Mouse (Mus musculus) stomach, postnatal 0 days (tissue): ENCODE results near the gene Gm49630. TPM values are rescaled to one million over a fixed set of nuclear protein-coding genes. Genes with fewer than 3 reads are reported as not detected.
"Not testable (repeated sequence)": the region's sequence is repeated elsewhere in the genome, so short reads cannot be mapped to it uniquely, and the experiment has no call there.

Source experiments
- ATAC-seq: fragments of 200-750 bp; cut with Nextera tagmentation; 2 replicates; pipeline ENCODE4 v1.8.0; 2017; ENCODE audit not compliant: low FRiP score, low TSS enrichment
- DNase-seq: peaks from one replicate; pipeline ENCODE4 v3.0.0-alpha.2; 2016; ENCODE audit warnings: low spot score
- H3K27ac ChIP-seq: fragments of 300-500 bp; sonication (generic); replicated peaks from 2 replicates; pipeline ENCODE4 v1.5.1; 2014; ENCODE audit warnings: mild to moderate bottlenecking, control low read depth
- H3K27me3 ChIP-seq: fragments of 300-500 bp; sonication (generic); 2 replicates; pipeline ENCODE4 v1.6.1; 2014; ENCODE audit warnings: low read length; ENCODE audit not compliant: control insufficient read depth, insufficient read depth
- H3K36me3 ChIP-seq: fragments of 300-500 bp; sonication (generic); 2 replicates; pipeline ENCODE4 v1.6.1; 2014; ENCODE audit warnings: low read length, mixed read lengths; ENCODE audit not compliant: control insufficient read depth, insufficient read depth
- H3K4me1 ChIP-seq: fragments of 300-500 bp; sonication (generic); replicated peaks from 2 replicates; pipeline ENCODE4 v1.6.1; 2014; ENCODE audit warnings: antibody characterized with exemption; ENCODE audit not compliant: control insufficient read depth, insufficient read depth
- H3K4me2 ChIP-seq: fragments of 300-500 bp; sonication (generic); replicated peaks from 2 replicates; pipeline ENCODE4 v1.6.1; 2014; ENCODE audit warnings: low read depth, mild to moderate bottlenecking, control low read depth, moderate library complexity
- H3K4me3 ChIP-seq: fragments of 300-500 bp; sonication (generic); 2 replicates; pipeline ENCODE4 v1.5.1; 2014; ENCODE audit warnings: low read depth, low read length, control low read depth
- H3K9ac ChIP-seq: fragments of 300-500 bp; sonication (generic); 2 replicates; pipeline ENCODE4 v1.6.1; 2014; ENCODE audit warnings: mild to moderate bottlenecking, low read length, control low read depth, mixed read lengths
- H3K9me3 ChIP-seq: fragments of 300-500 bp; sonication (generic); 2 replicates; pipeline ENCODE4 v1.6.1; 2016; ENCODE audit warnings: low read length; ENCODE audit not compliant: control insufficient read depth
- WGBS: fragments of 180-500 bp; shearing (Covaris S2); extraction: QIAGEN DNeasy Blood & Tissue Kit; methylation state at CpG from one replicate; pipeline ENCODE4 v1.1.7; 2014; 5-methylcytosine and 5-hydroxymethylcytosine counted together
- polyA plus RNA-seq: library from polyadenylated mRNA; unstranded; fragments of >200 nt; fragmentation: Nextera tagmentation; extraction: Ambion mirVana; gene quantifications from 2 replicates; pipeline ENCODE4 v1.2.1, GENCODE M21; 2015

The Gm49630 gene
- polyA plus RNA-seq, 1 experiment from 2014 or later, result not detected

GRCm38 (mm10) chr17:7352596-7352995 is 19.2 kb downstream of the Gm49630 start, which contains the start of gene Ttll2:
Gene Ttll2, minus strand, starts transcription at chr17:7352696.
- WGBS, result 83% methylated on average over 1 of the region's 1 CpGs
- not testable (repeated sequence) for ATAC-seq

DNA sequence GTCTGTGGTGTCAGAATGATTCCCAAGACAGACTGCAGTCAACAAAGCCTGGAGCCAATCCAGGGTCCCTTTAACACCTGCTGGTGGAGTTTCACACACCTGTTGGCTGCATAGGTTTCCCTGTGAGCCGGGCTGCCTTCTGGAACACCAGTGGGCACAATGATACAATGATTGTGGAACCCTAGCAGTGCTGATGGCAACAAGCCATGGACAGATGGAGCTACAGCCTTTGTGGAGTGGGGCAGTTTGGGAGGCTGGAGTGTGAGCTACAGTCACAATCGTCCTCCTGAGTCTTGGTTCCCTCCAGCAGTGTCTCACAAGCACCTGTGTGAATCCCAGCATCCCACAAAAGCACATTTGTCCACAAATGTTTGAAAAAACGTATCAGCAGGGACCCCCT is 23.0 kb downstream of the Gm49630 start:
- not testable (repeated sequence) for H3K9ac ChIP-seq, DNase-seq, H3K4me1 ChIP-seq, H3K27ac ChIP-seq, H3K9me3 ChIP-seq, H3K4me3 ChIP-seq, ATAC-seq, H3K27me3 ChIP-seq, H3K4me2 ChIP-seq, H3K36me3 ChIP-seq
- WGBS, result 69% methylated on average over 2 of the region's 3 CpGs

More at GRCm38 (mm10) chr17:7352596-7352995, 19.2 kb downstream of the Gm49630 start, which contains the start of gene Ttll2:
- not testable (repeated sequence) for H3K9me3 ChIP-seq, H3K27ac ChIP-seq, H3K9ac ChIP-seq, H3K4me1 ChIP-seq, DNase-seq, H3K27me3 ChIP-seq, H3K36me3 ChIP-seq, H3K4me3 ChIP-seq, H3K4me2 ChIP-seq

GRCm38 (mm10) chr17:7337381-7337780 is 34.4 kb downstream of the Gm49630 start:
- not testable (repeated sequence) for H3K27ac ChIP-seq, DNase-seq, ATAC-seq, H3K9me3 ChIP-seq, H3K36me3 ChIP-seq, H3K4me3 ChIP-seq, H3K4me1 ChIP-seq, H3K27me3 ChIP-seq, H3K4me2 ChIP-seq, H3K9ac ChIP-seq
- 47% methylated on average over 8 of the region's 9 CpGs for WGBS

- H3K9me3 ChIP-seq, H3K27ac ChIP-seq, H3K36me3 ChIP-seq, ATAC-seq, H3K4me3 ChIP-seq, DNase-seq, H3K4me2 ChIP-seq, H3K27me3 ChIP-seq, H3K4me1 ChIP-seq, H3K9ac ChIP-seq: not testable (repeated sequence)
- WGBS, result 66% methylated on average over 3 of the region's 5 CpGs
Observed at GRCm38 (mm10) chr17:7332745-7333144, 39.0 kb downstream of the Gm49630 start.

- WGBS, result 53% methylated on average over 3 of the region's 8 CpGs
- ATAC-seq, H3K36me3 ChIP-seq, H3K27ac ChIP-seq, H3K9ac ChIP-seq, H3K4me2 ChIP-seq, H3K4me1 ChIP-seq, DNase-seq, H3K27me3 ChIP-seq, H3K4me3 ChIP-seq, H3K9me3 ChIP-seq: not testable (repeated sequence)
Observed at GRCm38 (mm10) chr17:7326415-7326814, 45.4 kb downstream of the Gm49630 start.

- not testable (repeated sequence) for H3K36me3 ChIP-seq, H3K27me3 ChIP-seq, ATAC-seq, H3K9ac ChIP-seq, DNase-seq, H3K4me2 ChIP-seq, H3K4me1 ChIP-seq, H3K9me3 ChIP-seq, H3K4me3 ChIP-seq, H3K27ac ChIP-seq
- WGBS, result 86% methylated on average over 3 of the region's 5 CpGs
Observed at GRCm38 (mm10) chr17:7324346-7324745, 47.4 kb downstream of the Gm49630 start, which contains the start of gene Tcp10a. Gene Tcp10a, plus strand, starts transcription at chr17:7324646.

GRCm38 (mm10) chr17:7319789-7320188 is 52.0 kb downstream of the Gm49630 start:
- H3K36me3 ChIP-seq, H3K9me3 ChIP-seq, H3K4me2 ChIP-seq, H3K4me1 ChIP-seq, H3K27ac ChIP-seq, H3K9ac ChIP-seq, H3K27me3 ChIP-seq, H3K4me3 ChIP-seq, ATAC-seq, DNase-seq: not testable (repeated sequence)
- WGBS, result 70% methylated on average over 6 of the region's 6 CpGs

GRCm38 (mm10) chr17:7315693-7316382 is 55.9 kb downstream of the Gm49630 start:
- H3K9ac ChIP-seq, H3K27ac ChIP-seq, H3K27me3 ChIP-seq, H3K36me3 ChIP-seq, H3K4me1 ChIP-seq, DNase-seq, H3K4me3 ChIP-seq, H3K9me3 ChIP-seq, H3K4me2 ChIP-seq: not testable (repeated sequence)
- WGBS, result 75% methylated on average over 6 of the region's 8 CpGs
- peak; percentile 26; the same call in 1 of the 2 replicates for ATAC-seq
